Mouse (Mus musculus): ENCODE data around the gene Gbx1.

DNA sequence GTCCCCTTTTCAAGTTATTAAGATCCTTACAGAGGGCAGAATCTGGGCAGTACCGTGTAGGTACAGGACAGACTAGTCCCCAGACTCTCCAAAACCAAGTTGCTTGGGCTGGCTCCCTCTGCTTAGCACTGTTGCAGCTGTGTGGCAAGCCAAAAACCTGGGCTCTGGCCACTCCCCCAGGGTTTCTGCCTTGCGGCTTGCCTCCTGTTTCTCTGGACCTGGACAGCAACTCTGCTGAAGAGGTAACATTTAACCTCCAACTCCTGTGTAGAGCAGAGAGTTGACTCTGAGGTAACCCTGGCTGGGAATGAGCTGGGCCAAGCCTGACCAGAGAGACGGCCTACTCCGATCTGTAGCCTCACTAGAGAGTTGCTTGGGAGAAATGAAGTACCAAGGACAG lies 24.2 kb downstream of the Gbx1 start:
- TF ChIP-seq GATA1 (IDR thresholded peaks at IDR 0.05; ENCODE audit: borderline replicate concordance, low read length) = no peak
- no peak for TF ChIP-seq FLI1 (IDR thresholded peaks at IDR 0.05; ENCODE audit: low read length)

Measured in megakaryocyte, embryonic 14.5 days (primary cell).